Mouse (Mus musculus): Measurements from ENCODE around the gene Gm39566. TPM values are rescaled to one million over a fixed set of nuclear protein-coding genes. Genes with fewer than 3 reads are reported as not detected.

Gm39566 gene
- total RNA-seq, 2 experiments from 2014 or later = not detected

DNA sequence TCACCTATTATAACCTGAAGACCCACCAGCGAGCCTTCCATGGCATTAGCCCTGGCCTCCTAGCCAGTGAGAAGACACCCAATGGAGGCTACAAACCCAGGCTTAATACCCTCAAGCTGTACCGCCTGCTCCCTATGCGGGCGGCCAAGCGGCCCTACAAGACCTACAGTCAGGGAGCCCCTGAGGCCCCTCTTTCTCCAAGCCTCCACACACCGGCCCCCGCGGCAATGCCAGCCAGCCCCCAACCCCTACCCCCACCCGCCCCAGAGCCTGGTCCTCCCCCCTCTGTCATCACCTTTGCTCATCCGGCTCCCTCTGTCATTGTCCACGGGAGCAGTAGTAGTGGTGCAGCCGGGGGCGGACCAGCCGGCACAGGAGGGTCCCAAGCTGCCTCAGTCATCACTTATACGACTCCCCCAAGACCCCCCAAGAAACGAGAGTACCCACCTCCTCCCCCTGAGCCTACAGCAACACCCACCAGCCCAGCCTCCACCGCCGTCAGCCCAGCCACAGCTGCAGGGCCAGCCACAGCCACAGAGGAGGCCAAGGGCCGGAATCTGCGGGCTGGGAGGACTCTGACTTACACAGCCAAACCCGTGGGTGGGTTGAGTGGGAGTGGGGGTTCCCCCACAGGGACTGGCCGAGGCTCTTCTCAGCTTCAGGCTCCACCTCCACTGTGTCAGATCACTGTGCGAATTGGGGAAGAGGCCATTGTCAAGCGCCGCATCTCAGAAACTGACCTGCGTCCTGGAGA, 37.4 kb downstream of the Gm39566 start:
- intact Hi-C loops (cut with DNase I) = no loop called here
- no peak for DNase-seq (ENCODE audit: extremely low spot score in 1 of 2, low spot score in 2 of 2)

- no peak for DNase-seq (ENCODE audit: extremely low spot score in 1 of 2, low spot score in 2 of 2)
- intact Hi-C loops (cut with DNase I) = no loop called here
Measured at GRCm38 (mm10) chr11:69776488-69776887, 38.6 kb downstream of the Gm39566 start.

DNA sequence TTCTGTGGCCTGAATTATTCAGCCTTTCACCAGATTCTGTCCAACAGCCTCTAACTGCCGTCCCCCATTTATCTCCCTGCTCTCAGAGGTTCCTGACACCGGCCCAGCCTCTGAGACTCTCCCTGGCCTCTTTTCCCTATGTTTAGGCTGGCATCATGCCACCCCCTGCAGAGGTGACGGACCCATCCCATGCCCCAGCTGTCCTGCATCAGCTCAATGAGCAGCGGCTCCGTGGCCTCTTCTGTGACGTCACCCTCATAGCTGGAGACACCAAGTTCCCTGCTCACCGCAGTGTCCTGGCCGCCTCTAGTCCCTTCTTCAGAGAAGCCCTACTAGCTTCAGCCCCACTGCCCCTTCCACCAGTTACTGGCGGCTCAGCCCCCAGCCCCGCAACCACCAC, 39.4 kb downstream of the Gm39566 start:
- intact Hi-C loops (cut with DNase I) = no loop called here
- peak in 1 of 2 experiments; percentile 60 for DNase-seq (ENCODE audit: extremely low spot score in 1 of 2, low spot score in 2 of 2)

DNA sequence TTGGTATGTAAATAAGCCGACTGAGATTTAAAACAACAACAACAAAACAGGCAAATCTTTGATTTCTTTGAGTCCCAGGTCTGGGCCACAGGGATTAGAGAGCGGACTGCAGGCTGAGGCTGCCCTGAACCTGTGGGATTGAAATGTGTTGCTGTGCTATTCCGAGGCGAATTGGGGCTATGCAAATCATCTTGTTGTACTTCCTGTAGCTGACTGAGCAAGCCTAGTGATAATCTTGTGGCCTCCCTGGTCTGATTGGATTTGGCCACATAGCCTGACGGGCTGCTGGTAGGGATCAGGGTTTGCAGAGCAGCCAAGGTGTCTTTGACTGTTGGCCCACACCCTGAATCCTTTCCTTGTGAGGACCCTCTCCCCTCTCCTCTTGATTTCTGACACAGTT, 40.1 kb downstream of the Gm39566 start:
- intact Hi-C loops (cut with DNase I) = no loop called here

GRCm38 (mm10) chr11:69767625-69767909, 47.5 kb downstream of the Gm39566 start:
- intact Hi-C loops (cut with DNase I) = no loop called here
- no peak for DNase-seq (ENCODE audit: extremely low spot score in 1 of 2, low spot score in 2 of 2)

More for the DNA sequence above, 40.1 kb downstream of the Gm39566 start:
- DNase-seq (ENCODE audit: extremely low spot score in 1 of 2, low spot score in 2 of 2) = no peak

- intact Hi-C loops (cut with DNase I) = no loop called here
- DNase-seq (ENCODE audit: extremely low spot score in 1 of 2, low spot score in 2 of 2) = no peak
Measured at GRCm38 (mm10) chr11:69766872-69767624, 48.0 kb downstream of the Gm39566 start.

GRCm38 (mm10) chr11:69766126-69766609, 48.9 kb downstream of the Gm39566 start:
- intact Hi-C loops (cut with DNase I) = no loop called here
- peak; percentile 59 to 87 for DNase-seq (ENCODE audit: extremely low spot score in 1 of 2, low spot score in 2 of 2)

- intact Hi-C loops (cut with DNase I) = no loop called here
- DNase-seq (ENCODE audit: extremely low spot score in 1 of 2, low spot score in 2 of 2) = no peak
Measured at GRCm38 (mm10) chr11:69765221-69766125, 49.6 kb downstream of the Gm39566 start, which contains the start of gene Zbtb4. TSS of gene Zbtb4 (plus strand) at chr11:69765912.

GRCm38 (mm10) chr11:69763551-69763950, 51.5 kb downstream of the Gm39566 start:
- no peak for DNase-seq (ENCODE audit: extremely low spot score in 1 of 2, low spot score in 2 of 2)
- intact Hi-C loops (cut with DNase I) = no loop called here

GRCm38 (mm10) chr11:69761868-69762267, 53.2 kb downstream of the Gm39566 start, which contains the start of gene Slc35g3:
TSS of gene Slc35g3 (minus strand) at chr11:69761968.
- intact Hi-C loops (cut with DNase I) = no loop called here
- no peak for DNase-seq (ENCODE audit: extremely low spot score in 1 of 2, low spot score in 2 of 2)

Other genes starting within 250 kb of the Gm39566 start
- 1 to 10 TPM; 6.3 to 7.6 TPM for gene Wrap53, start 235.0 kb downstream of the Gm39566 start, total RNA-seq (2021)
- gene Trp53, start 234.9 kb downstream of the Gm39566 start, total RNA-seq (2021) = 10 to 100 TPM; 20.5 to 26.1 TPM
- gene Atp1b2, start 209.4 kb downstream of the Gm39566 start, total RNA-seq (2021) = 100 to 1,000 TPM; 395 to 416 TPM
- not detected for gene Shbg, start 197.4 kb downstream of the Gm39566 start, total RNA-seq (2021)
- gene Sat2, start 193.3 kb downstream of the Gm39566 start, total RNA-seq (2021) = 10 to 100 TPM; 12.7 to 15.2 TPM
- 10 to 100 TPM; 92.0 to 99.4 TPM for gene Fxr2, start 182.3 kb downstream of the Gm39566 start, total RNA-seq (2021)
- gene Sox15, start 160.0 kb downstream of the Gm39566 start, total RNA-seq (2021) = not detected
- gene Mpdu1, start 152.7 kb downstream of the Gm39566 start, total RNA-seq (2021) = 10 to 100 TPM; 87.3 to 95.6 TPM
- gene Cd68, start 149.1 kb downstream of the Gm39566 start, total RNA-seq (2021) = 10 to 100 TPM; 11.6 to 12.2 TPM
- gene Eif4a1, start 142.9 kb downstream of the Gm39566 start, total RNA-seq (2021) = 100 to 1,000 TPM; 455 to 466 TPM
- gene Senp3, start 133.2 kb downstream of the Gm39566 start, total RNA-seq (2021) = 100 to 1,000 TPM in 1 of 2 experiments, 10 to 100 TPM in 1; 96.9 to 103 TPM
- gene Tnfsf13, start 129.5 kb downstream of the Gm39566 start, total RNA-seq (2021) = 1 to 10 TPM in 1 of 2 experiments, under 1 TPM in 1; 0.39 to 1.6 TPM
- 1 to 10 TPM; 7.4 TPM for gene Tnfsf12, start 119.4 kb downstream of the Gm39566 start, total RNA-seq (2021)
- 1 to 10 TPM in 1 of 2 experiments, under 1 TPM in 1; 0.81 to 1.5 TPM for gene Tnfsfm13, start 119.2 kb downstream of the Gm39566 start, total RNA-seq (2021)
- gene Polr2a, start 56.7 kb downstream of the Gm39566 start, total RNA-seq (2021) = 10 to 100 TPM; 52.1 to 52.9 TPM
- not detected for gene Slc35g3, start 53.3 kb downstream of the Gm39566 start, total RNA-seq (2021)
- 10 to 100 TPM; 57.1 to 67.6 TPM for gene Zbtb4, start 49.4 kb downstream of the Gm39566 start, total RNA-seq (2021)
- 1 to 10 TPM in 1 of 2 experiments, under 1 TPM in 1; 0.95 to 1.2 TPM for gene Chrnb1, start 19.4 kb downstream of the Gm39566 start, total RNA-seq (2021)
- gene Fgf11, start 13.4 kb downstream of the Gm39566 start, total RNA-seq (2021) = 10 to 100 TPM; 20.0 to 21.5 TPM
- not detected for gene Tmem102, start 9.7 kb downstream of the Gm39566 start, total RNA-seq (2021)
- gene Spem2, start 3.2 kb upstream of the Gm39566 start, total RNA-seq (2021) = not detected
- gene Spem1, start 6.9 kb upstream of the Gm39566 start, total RNA-seq (2021) = under 1 TPM; 0.45 to 0.57 TPM
- 100 to 1,000 TPM; 268 to 274 TPM for gene Nlgn2, start 22.5 kb upstream of the Gm39566 start, total RNA-seq (2021)
- 100 to 1,000 TPM; 151 to 159 TPM for gene Tmem256, start 23.2 kb upstream of the Gm39566 start, total RNA-seq (2021)
- gene Plscr3, start 31.1 kb upstream of the Gm39566 start, total RNA-seq (2021) = 10 to 100 TPM; 28.4 to 32.2 TPM
- under 1 TPM; 0.11 to 0.14 TPM for gene Tnk1, start 43.4 kb upstream of the Gm39566 start, total RNA-seq (2021)
- not detected for gene Tmem95, start 62.7 kb upstream of the Gm39566 start, total RNA-seq (2021)
- gene Kctd11, start 66.1 kb upstream of the Gm39566 start, total RNA-seq (2021) = under 1 TPM; 0.57 to 0.62 TPM
- gene Acap1, start 80.2 kb upstream of the Gm39566 start, total RNA-seq (2021) = under 1 TPM; 0.15 to 0.26 TPM
- 1 to 10 TPM; 1.8 TPM for gene 2810408A11Rik, start 85.7 kb upstream of the Gm39566 start, total RNA-seq (2021)
- gene Neurl4, start 85.8 kb upstream of the Gm39566 start, total RNA-seq (2021) = 100 to 1,000 TPM; 126 to 129 TPM
- gene Gps2, start 98.6 kb upstream of the Gm39566 start, total RNA-seq (2021) = 10 to 100 TPM; 24.8 to 25.7 TPM
- gene Eif5a, start 106.7 kb upstream of the Gm39566 start, total RNA-seq (2021) = 100 to 1,000 TPM; 525 to 535 TPM
- gene Ybx2, start 120.5 kb upstream of the Gm39566 start, total RNA-seq (2021) = 1 to 10 TPM; 9.5 TPM
- 1 to 10 TPM; 1.3 to 1.4 TPM for gene Slc2a4, start 132.9 kb upstream of the Gm39566 start, total RNA-seq (2021)
- not detected for gene Cldn7, start 149.5 kb upstream of the Gm39566 start, total RNA-seq (2021)
- gene Ctdnep1, start 165.9 kb upstream of the Gm39566 start, total RNA-seq (2021) = 100 to 1,000 TPM; 104 to 118 TPM
- gene Elp5, start 167.2 kb upstream of the Gm39566 start, total RNA-seq (2021) = 100 to 1,000 TPM; 114 to 125 TPM
- 100 to 1,000 TPM; 252 to 266 TPM for gene Gabarap, start 175.8 kb upstream of the Gm39566 start, total RNA-seq (2021)
- gene Phf23, start 180.5 kb upstream of the Gm39566 start, total RNA-seq (2021) = 10 to 100 TPM; 35.2 to 38.6 TPM
- 10 to 100 TPM; 27.5 to 30.3 TPM for gene Dvl2, start 185.3 kb upstream of the Gm39566 start, total RNA-seq (2021)
- gene Acadvl, start 200.1 kb upstream of the Gm39566 start, total RNA-seq (2021) = 10 to 100 TPM; 44.8 to 48.0 TPM
- gene Dlg4, start 201.6 kb upstream of the Gm39566 start, total RNA-seq (2021) = 100 to 1,000 TPM; 871 to 875 TPM
- gene Asgr1, start 238.8 kb upstream of the Gm39566 start, total RNA-seq (2021) = 1 to 10 TPM; 1.4 to 1.5 TPM